In genomic region chr4:99163547-99163946, GRCm38 (mm10) we compare ENCODE assay signal across 12 mouse cellular contexts. TPM values are rescaled to one million over a fixed set of nuclear protein-coding genes. Genes with fewer than 3 reads are reported as not detected.
DNase-seq lines count a peak whose midpoint lies in the region; ATAC-seq and TF ChIP-seq lines count a peak whose summit lies in the region.
"Had no signal": no experiment of that assay in that cellular context is flagged by ENCODE, and none has a peak within 500 bp of the region (broad histone marks: within the 10 kb centered on the region; RNA-seq: fewer than 3 reads in every experiment).

No protein-coding gene starts in this region.

- peaks cover 32% of the 10 kb centered on the region for H3K4me1 ChIP-seq in hindbrain, embryonic 10.5 days (replicated peaks)
- H3K4me1 ChIP-seq in hindbrain, embryonic 14.5 days (replicated peaks; ENCODE audit: control insufficient read depth, insufficient read depth, low read length), result peaks cover 3% of the 10 kb centered on the region; the same call in 1 of the 2 replicates
- H3K4me1 ChIP-seq in intestine, embryonic 16.5 days (ENCODE audit: control insufficient read depth, insufficient read depth, low read length), result peaks cover 4% of the 10 kb centered on the region; the same call in 1 of the 2 replicates
- H3K4me1 ChIP-seq in hindbrain, embryonic 13.5 days (replicated peaks), result peaks cover 7% of the 10 kb centered on the region
- no peaks in the 10 kb centered on the region for H3K4me1 ChIP-seq in liver, postnatal 0 days (ENCODE audit: insufficient read depth)

- no peak for TF ChIP-seq CTCF in liver, postnatal 0 days (IDR thresholded peaks at IDR 0.05; ENCODE audit: low read depth)

- no peak overlapping the region for H3K4me3 ChIP-seq in hindbrain, embryonic 10.5 days
- H3K4me3 ChIP-seq in hindbrain, embryonic 14.5 days (replicated peaks; ENCODE audit: low read length), result no peak overlapping the region
- no peak overlapping the region for H3K4me3 ChIP-seq in intestine, embryonic 16.5 days (ENCODE audit: low read length)
- peak overlapping the region; percentile 24 for H3K4me3 ChIP-seq in myocyte
- H3K4me3 ChIP-seq in hindbrain, embryonic 13.5 days, result no peak overlapping the region
- no peak overlapping the region for H3K4me3 ChIP-seq in liver, postnatal 0 days (ENCODE audit: low read depth, low read length)
- H3K4me3 ChIP-seq: heart, embryonic 15.5 days; limb, embryonic 12.5 days had no signal

- no peak for TF ChIP-seq EP300 in liver, postnatal 0 days (IDR thresholded peaks at IDR 0.05; ENCODE audit: low read depth)

- H3K9ac ChIP-seq in hindbrain, embryonic 14.5 days, result no peak overlapping the region
- H3K9ac ChIP-seq in intestine, embryonic 16.5 days (ENCODE audit: low read depth, low read length), result no peak overlapping the region
- H3K9ac ChIP-seq in hindbrain, embryonic 13.5 days, result no peak overlapping the region
- no peak overlapping the region for H3K9ac ChIP-seq in liver, postnatal 0 days (replicated peaks)
- H3K9ac ChIP-seq: heart, embryonic 15.5 days; limb, embryonic 12.5 days had no signal

- no peaks in the 10 kb centered on the region for H3K9me3 ChIP-seq in hindbrain, embryonic 10.5 days
- H3K9me3 ChIP-seq in hindbrain, embryonic 14.5 days (ENCODE audit: control insufficient read depth, low read length), result no peaks in the 10 kb centered on the region
- H3K9me3 ChIP-seq in intestine, embryonic 16.5 days (ENCODE audit: control insufficient read depth, low read length), result no peaks in the 10 kb centered on the region
- H3K9me3 ChIP-seq in hindbrain, embryonic 13.5 days, result no peaks in the 10 kb centered on the region
- no peaks in the 10 kb centered on the region for H3K9me3 ChIP-seq in liver, postnatal 0 days (ENCODE audit: low read length)
- H3K9me3 ChIP-seq: heart, embryonic 15.5 days; limb, embryonic 12.5 days had no signal

- peak; percentile 61 for TF ChIP-seq POLR2A in myocyte (IDR thresholded peaks at IDR 0.05; ENCODE audit: insufficient read length, low read depth)

- WGBS in hindbrain, embryonic 10.5 days, result 18% methylated on average over 4 of the region's 4 CpGs
- WGBS in hindbrain, embryonic 14.5 days, result 16% methylated on average over 4 of the region's 4 CpGs
- WGBS in intestine, embryonic 16.5 days, result 20% methylated on average over 4 of the region's 4 CpGs
- 10% methylated on average over 4 of the region's 4 CpGs for WGBS in hindbrain, embryonic 13.5 days
- 22% methylated on average over 4 of the region's 4 CpGs for WGBS in liver, postnatal 0 days (ENCODE audit: insufficient replicate concordance)

- H3K36me3 ChIP-seq in hindbrain, embryonic 10.5 days, result no peaks in the 10 kb centered on the region
- H3K36me3 ChIP-seq in hindbrain, embryonic 14.5 days (replicated peaks; ENCODE audit: control insufficient read depth, insufficient read depth), result no peaks in the 10 kb centered on the region
- H3K36me3 ChIP-seq in intestine, embryonic 16.5 days (ENCODE audit: control insufficient read depth, insufficient read depth, low read length), result no peaks in the 10 kb centered on the region
- H3K36me3 ChIP-seq in myocyte (ENCODE audit: control insufficient read depth, insufficient read depth), result no peaks in the 10 kb centered on the region
- H3K36me3 ChIP-seq in hindbrain, embryonic 13.5 days, result no peaks in the 10 kb centered on the region
- no peaks in the 10 kb centered on the region for H3K36me3 ChIP-seq in liver, postnatal 0 days (replicated peaks; ENCODE audit: insufficient read depth, low read length)
- H3K36me3 ChIP-seq: heart, embryonic 15.5 days; limb, embryonic 12.5 days had no signal

- H3K27ac ChIP-seq in hindbrain, embryonic 10.5 days, result no peak overlapping the region
- H3K27ac ChIP-seq in hindbrain, embryonic 14.5 days, result no peak overlapping the region
- peak overlapping the region; percentile 43; the same call in 1 of the 2 replicates for H3K27ac ChIP-seq in intestine, embryonic 16.5 days (ENCODE audit: low read length)
- no peak overlapping the region for H3K27ac ChIP-seq in hindbrain, embryonic 13.5 days
- H3K27ac ChIP-seq in liver, postnatal 0 days (ENCODE audit: low read depth), result no peak overlapping the region
- H3K27ac ChIP-seq: heart, embryonic 15.5 days; limb, embryonic 12.5 days had no signal

- no peaks in the 10 kb centered on the region for H3K79me2 ChIP-seq in myocyte (ENCODE audit: control insufficient read depth, insufficient read depth)

- no peak overlapping the region for H3K4me2 ChIP-seq in hindbrain, embryonic 14.5 days (replicated peaks)
- H3K4me2 ChIP-seq in intestine, embryonic 16.5 days (ENCODE audit: low read depth, low read length), result peak overlapping the region; percentile 45; the same call in 1 of the 2 replicates
- H3K4me2 ChIP-seq in myocyte (ENCODE audit: low read depth), result peak overlapping the region; percentile 98
- H3K4me2 ChIP-seq in hindbrain, embryonic 13.5 days, result no peak overlapping the region
- no peak overlapping the region for H3K4me2 ChIP-seq in liver, postnatal 0 days (ENCODE audit: low read depth, low read length)
- H3K4me2 ChIP-seq: heart, embryonic 15.5 days; limb, embryonic 12.5 days had no signal

- peak; percentile 13 for DNase-seq in hindbrain, embryonic 10.5 days (ENCODE audit: low spot score)
- no peak for DNase-seq in hindbrain, embryonic 14.5 days (ENCODE audit: low spot score)
- peak; percentile 68 for DNase-seq in adrenal gland, adult 2 months
- DNase-seq in ovary, postnatal 10 days (ENCODE audit: low spot score), result no peak
- no peak for DNase-seq in liver, postnatal 0 days
- DNase-seq: thymus, postnatal 25 days had no signal

- H3ac ChIP-seq in myocyte (ENCODE audit: control insufficient read depth, insufficient read length), result no peak overlapping the region

- peaks cover 70% of the 10 kb centered on the region for H3K27me3 ChIP-seq in hindbrain, embryonic 10.5 days (ENCODE audit: insufficient read depth, poor library complexity, severe bottlenecking)
- peaks cover 17% of the 10 kb centered on the region for H3K27me3 ChIP-seq in hindbrain, embryonic 14.5 days (ENCODE audit: control insufficient read depth, insufficient read depth, low read length)
- no peaks in the 10 kb centered on the region for H3K27me3 ChIP-seq in intestine, embryonic 16.5 days (replicated peaks; ENCODE audit: control insufficient read depth, insufficient read depth, low read length)
- no peaks in the 10 kb centered on the region for H3K27me3 ChIP-seq in myocyte (ENCODE audit: control insufficient read depth, insufficient read depth, insufficient read length)
- peaks cover 38% of the 10 kb centered on the region for H3K27me3 ChIP-seq in hindbrain, embryonic 13.5 days
- no peaks in the 10 kb centered on the region for H3K27me3 ChIP-seq in liver, postnatal 0 days (ENCODE audit: insufficient read depth, low read length)
- H3K27me3 ChIP-seq: heart, embryonic 15.5 days; Patski had no signal

- ATAC-seq in hindbrain, embryonic 14.5 days (ENCODE audit: low FRiP score), result no peak
- ATAC-seq in intestine, embryonic 16.5 days, result peak; percentile 87
- no peak for ATAC-seq in hindbrain, embryonic 13.5 days (ENCODE audit: low FRiP score)
- no peak for ATAC-seq in liver, postnatal 0 days
- ATAC-seq: Patski had no signal

TF ChIP-seq in myocyte, 11 proteins besides CTCF, POLR2A, EP300 and RAD21:
- TF ChIP-seq REST (IDR thresholded peaks at IDR 0.05; ENCODE audit: insufficient read depth, insufficient read length) (no peak), POLR2AphosphoS2 (IDR thresholded peaks at IDR 0.05; ENCODE audit: insufficient read length, low read depth) (peak; percentile 39), E2F4 (IDR thresholded peaks at IDR 0.05; ENCODE audit: insufficient read depth) (no peak), TCF3 (IDR thresholded peaks at IDR 0.05; ENCODE audit: insufficient read length, low read depth) (no peak), MYOG (IDR thresholded peaks at IDR 0.05; ENCODE audit: control insufficient read depth in 1 of 3, insufficient read depth in 1 of 3, insufficient read length in 2 of 3, low read depth in 2 of 3) (peak in 2 of 3 experiments; percentile 13 to 39), USF1 (IDR thresholded peaks at IDR 0.05; ENCODE audit: low read depth) (no peak), MYOD1 (IDR thresholded peaks at IDR 0.05; ENCODE audit: control insufficient read depth in 1 of 3, insufficient read length in 2 of 3, low read depth in 2 of 3) (peak in 1 of 3 experiments; percentile 54), CEBPB (IDR thresholded peaks at IDR 0.05; ENCODE audit: insufficient read depth, poor library complexity, severe bottlenecking) (peak; percentile 56; the same call in 1 of the 2 replicates), MAX (IDR thresholded peaks at IDR 0.05; ENCODE audit: low read depth) (no peak), TCF12 (IDR thresholded peaks at IDR 0.05; ENCODE audit: insufficient read depth, poor library complexity, severe bottlenecking) (no peak), SRF (IDR thresholded peaks at IDR 0.05; ENCODE audit: control insufficient read depth, insufficient read length, low read depth) (no peak)
TF ChIP-seq in myocyte: peak in this region for 4.

RNA-seq across cellular contexts. Expression of gene Atg4c, which starts 30.2 kb away (rescaled TPM):
- polyA plus RNA-seq in hindbrain, embryonic 10.5 days (2016; fragmentation: Nextera tagmentation; extraction: Ambion mirVana), result 11.8 and 13.0 TPM in 2 replicates
- 19.2 and 20.4 TPM in 2 replicates for polyA plus RNA-seq in hindbrain, embryonic 14.5 days (2014; fragmentation: Nextera tagmentation; extraction: Ambion mirVana)
- 10 to 100 TPM; 11.8 to 15.7 TPM for total RNA-seq in adrenal gland, adult 2 months (2021)
- 2.2 TPM in 2 replicates for polyA plus RNA-seq in adrenal gland, adult 2 months (2012; rRNA removed)
- 15.0 and 15.7 TPM in 2 replicates for polyA plus RNA-seq in intestine, embryonic 16.5 days (2015; fragmentation: Nextera tagmentation; extraction: Ambion mirVana)
- polyA plus RNA-seq in myocyte (2012; fragmentation: generic; extraction: Trizol), result 3.5 TPM
- polyA plus RNA-seq in hindbrain, embryonic 13.5 days (2015; fragmentation: Nextera tagmentation; extraction: Ambion mirVana), result 16.3 and 16.9 TPM in 2 replicates
- polyA plus RNA-seq in liver, postnatal 0 days (2015; fragmentation: Nextera tagmentation; extraction: Ambion mirVana), result 5.2 and 6.0 TPM in 2 replicates

RNA-seq across cellular contexts. Expression of gene Dock7, which starts 42.8 kb away (rescaled TPM):
- polyA plus RNA-seq in hindbrain, embryonic 10.5 days (2016; fragmentation: Nextera tagmentation; extraction: Ambion mirVana), result 74.6 TPM in 2 replicates
- 79.2 and 86.3 TPM in 2 replicates for polyA plus RNA-seq in hindbrain, embryonic 14.5 days (2014; fragmentation: Nextera tagmentation; extraction: Ambion mirVana)
- total RNA-seq in adrenal gland, adult 2 months (2021), result 10 to 100 TPM; 39.3 to 48.2 TPM
- 12.3 and 14.5 TPM in 2 replicates for polyA plus RNA-seq in adrenal gland, adult 2 months (2012; rRNA removed)
- 32.8 and 34.9 TPM in 2 replicates for polyA plus RNA-seq in intestine, embryonic 16.5 days (2015; fragmentation: Nextera tagmentation; extraction: Ambion mirVana)
- polyA plus RNA-seq in myocyte (2012; fragmentation: generic; extraction: Trizol), result 24.7 TPM
- 73.6 and 84.8 TPM in 2 replicates for polyA plus RNA-seq in hindbrain, embryonic 13.5 days (2015; fragmentation: Nextera tagmentation; extraction: Ambion mirVana)
- polyA plus RNA-seq in liver, postnatal 0 days (2015; fragmentation: Nextera tagmentation; extraction: Ambion mirVana), result 4.0 and 5.2 TPM in 2 replicates

Comparison
In these comparisons a context has a peak if more than half of its experiments do, and no peak if none do; other contexts are left out.
1. DNase-seq: peak in hindbrain, embryonic 10.5 days (single experiment) and adrenal gland, adult 2 months (single experiment); none in hindbrain, embryonic 14.5 days (single experiment), ovary, postnatal 10 days (single experiment) and liver, postnatal 0 days (single experiment).
2. H3K4me2 ChIP-seq: peak in intestine, embryonic 16.5 days (single experiment) and myocyte (single experiment); none in hindbrain, embryonic 14.5 days (single experiment), hindbrain, embryonic 13.5 days (single experiment) and liver, postnatal 0 days (single experiment).